Mouse (Mus musculus): ENCODE measurements around the gene Cdh1. TPM values are rescaled to one million over a fixed set of nuclear protein-coding genes. Genes with fewer than 3 reads are reported as not detected.

Cdh1 gene
- polyA plus RNA-seq, 1 experiment from 2014 or later, result 4.6 TPM

Other genes starting within 250 kb of the Cdh1 start
- gene Zfp90, start 188.0 kb upstream of the Cdh1 start, polyA plus RNA-seq (2015; fragmentation: Nextera tagmentation; extraction: Ambion mirVana), result 39.8 and 40.9 TPM in 2 replicates
- not detected in 2 replicates for gene 6030452D12Rik, start 102.8 kb upstream of the Cdh1 start, polyA plus RNA-seq (2015; fragmentation: Nextera tagmentation; extraction: Ambion mirVana)
- 4.7 and 5.3 TPM in 2 replicates for gene Cdh3, start 92.5 kb upstream of the Cdh1 start, polyA plus RNA-seq (2015; fragmentation: Nextera tagmentation; extraction: Ambion mirVana)
- 7.4 and 12.5 TPM in 2 replicates for gene Gm10073, start 29.9 kb upstream of the Cdh1 start, polyA plus RNA-seq (2015; fragmentation: Nextera tagmentation; extraction: Ambion mirVana)
- 5.5 and 5.9 TPM in 2 replicates for gene Tango6, start 79.7 kb downstream of the Cdh1 start, polyA plus RNA-seq (2015; fragmentation: Nextera tagmentation; extraction: Ambion mirVana)

Data from hindbrain, embryonic 16.5 days (tissue).